Mouse (Mus musculus) C2C12 (cell line): Measurements from ENCODE around the gene St6gal1. TPM values are rescaled to one million over a fixed set of nuclear protein-coding genes. Genes with fewer than 3 reads are reported as not detected.

Experiments
- H3K27me3 ChIP-seq: one replicate; pipeline ENCODE4 v1.6.1; 2011; ENCODE audit not compliant: control insufficient read depth, insufficient read depth, insufficient read length
- H3K36me3 ChIP-seq: one replicate; pipeline ENCODE4 v1.6.1; 2011; ENCODE audit not compliant: control insufficient read depth, insufficient read depth
- H3K4me3 ChIP-seq: one replicate; pipeline ENCODE4 v1.5.1; 2011; ENCODE audit warnings: mild to moderate bottlenecking, control low read depth; ENCODE audit not compliant: poor library complexity, insufficient read depth, severe bottlenecking
- H3K79me2 ChIP-seq: one replicate; pipeline ENCODE4 v1.6.1; 2011; ENCODE audit not compliant: control insufficient read depth, insufficient read depth
- H3K79me3 ChIP-seq: one replicate; pipeline ENCODE4 v1.6.1; 2011; ENCODE audit warnings: low read depth, control low read depth
- H3ac ChIP-seq: one replicate; pipeline ENCODE3; 2011; ENCODE audit warnings: low read depth; ENCODE audit not compliant: control insufficient read depth, insufficient read length
- CEBPB ChIP-seq: IDR thresholded peaks from one replicate; pipeline ENCODE4 v1.6.1; 2011; ENCODE audit warnings: low read depth, mild to moderate bottlenecking, control low read depth, moderate library complexity
- CTCF ChIP-seq: IDR thresholded peaks from one replicate; pipeline ENCODE4 v1.5.1; 2011; ENCODE audit not compliant: control insufficient read depth, insufficient read depth, insufficient read length
- FOSL1 ChIP-seq: IDR thresholded peaks from one replicate; pipeline ENCODE4 v1.8.0; 2011; ENCODE audit warnings: mild to moderate bottlenecking, low read length; ENCODE audit not compliant: poor library complexity, insufficient read depth, severe bottlenecking
- MAX ChIP-seq: IDR thresholded peaks from one replicate; pipeline ENCODE4 v1.6.1; 2011; ENCODE audit warnings: mild to moderate bottlenecking, control low read depth
- MYOD1 ChIP-seq: IDR thresholded peaks from one replicate; pipeline ENCODE4 v1.6.1; 2011; ENCODE audit warnings: low read depth; ENCODE audit not compliant: control insufficient read depth, insufficient read length
- MYOG ChIP-seq: IDR thresholded peaks from one replicate; pipeline ENCODE4 v1.6.1; 2011; ENCODE audit not compliant: control insufficient read depth, insufficient read length; ENCODE audit errors: extremely low read depth
- USF1 ChIP-seq: IDR thresholded peaks from one replicate; pipeline ENCODE4 v1.6.1; 2011; ENCODE audit warnings: low read depth, mild to moderate bottlenecking, control low read depth, moderate library complexity
- polyA plus RNA-seq: library from polyadenylated mRNA; unstranded; fragments of >200 nt; fragmentation: generic; extraction: Trizol; gene quantifications from one replicate; pipeline ENCODE4 v1.2.1, GENCODE M21; 2012; ENCODE audit warnings: missing spikeins

The St6gal1 gene
- polyA plus RNA-seq, 1 experiment = 6.2 TPM

GRCm38 (mm10) chr16:23256638-23257037 is 32.1 kb downstream of the St6gal1 start:
- H3K79me2 ChIP-seq = no peaks in the 10 kb centered on the region
- H3K4me3 ChIP-seq = no peak overlapping the region
- no peaks in the 10 kb centered on the region for H3K36me3 ChIP-seq
- H3K79me3 ChIP-seq = no peaks in the 10 kb centered on the region
- TF ChIP-seq CTCF = no peak
- no peak for TF ChIP-seq MAX
- TF ChIP-seq FOSL1 = no peak
- TF ChIP-seq MYOG = no peak
- no peak for TF ChIP-seq USF1
- no peak for TF ChIP-seq MYOD1
- no peak for TF ChIP-seq CEBPB
- no peaks in the 10 kb centered on the region for H3K27me3 ChIP-seq
- no peak overlapping the region for H3ac ChIP-seq

- no peak for TF ChIP-seq CEBPB
- no peak for TF ChIP-seq FOSL1
- no peak for TF ChIP-seq MAX
- no peak for TF ChIP-seq MYOD1
- no peak for TF ChIP-seq USF1
- H3K4me3 ChIP-seq = no peak overlapping the region
- no peak overlapping the region for H3ac ChIP-seq
- H3K36me3 ChIP-seq = no peaks in the 10 kb centered on the region
- no peaks in the 10 kb centered on the region for H3K79me2 ChIP-seq
- no peaks in the 10 kb centered on the region for H3K79me3 ChIP-seq
- H3K27me3 ChIP-seq = no peaks in the 10 kb centered on the region
Observed at GRCm38 (mm10) chr16:23258429-23258822, 33.9 kb downstream of the St6gal1 start.

GRCm38 (mm10) chr16:23258823-23259457 is 34.4 kb downstream of the St6gal1 start:
- no peak for TF ChIP-seq MYOG
- no peak for TF ChIP-seq CTCF
- TF ChIP-seq MYOD1 = no peak
- no peak for TF ChIP-seq MAX
- TF ChIP-seq FOSL1 = no peak
- TF ChIP-seq CEBPB = no peak
- TF ChIP-seq USF1 = no peak
- no peaks in the 10 kb centered on the region for H3K79me3 ChIP-seq
- H3K4me3 ChIP-seq = no peak overlapping the region
- no peaks in the 10 kb centered on the region for H3K27me3 ChIP-seq
- no peaks in the 10 kb centered on the region for H3K36me3 ChIP-seq
- no peak overlapping the region for H3ac ChIP-seq
- no peaks in the 10 kb centered on the region for H3K79me2 ChIP-seq

GRCm38 (mm10) chr16:23259580-23259979 is 35.0 kb downstream of the St6gal1 start:
- TF ChIP-seq MYOD1 (no peak), CEBPB (no peak), FOSL1 (no peak), MYOG (no peak), USF1 (no peak), MAX (no peak), CTCF (no peak)
- Histone ChIP-seq H3K36me3 (no peaks in the 10 kb centered on the region), H3K27me3 (no peaks in the 10 kb centered on the region), H3K79me2 (no peaks in the 10 kb centered on the region), H3ac (no peak overlapping the region), H3K79me3 (no peaks in the 10 kb centered on the region), H3K4me3 (no peak overlapping the region)

GRCm38 (mm10) chr16:23262131-23262768 is 37.7 kb downstream of the St6gal1 start:
- H3K4me3 ChIP-seq = no peak overlapping the region
- H3K36me3 ChIP-seq = no peaks in the 10 kb centered on the region
- TF ChIP-seq CTCF (no peak), CEBPB (no peak), MAX (no peak), MYOD1 (no peak), USF1 (no peak)
- H3K79me2 ChIP-seq = no peaks in the 10 kb centered on the region
- H3K27me3 ChIP-seq = no peaks in the 10 kb centered on the region
- H3ac ChIP-seq = no peak overlapping the region
- H3K79me3 ChIP-seq = no peaks in the 10 kb centered on the region

- Histone ChIP-seq H3K27me3 (no peaks in the 10 kb centered on the region), H3K79me3 (no peaks in the 10 kb centered on the region), H3K4me3 (no peak overlapping the region), H3ac (no peak overlapping the region), H3K36me3 (no peaks in the 10 kb centered on the region), H3K79me2 (no peaks in the 10 kb centered on the region)
- no peak for TF ChIP-seq MYOG
- no peak for TF ChIP-seq MAX
Observed at GRCm38 (mm10) chr16:23262846-23263245, 38.3 kb downstream of the St6gal1 start.
